Mouse (Mus musculus) heart, adult 2 months (tissue): ENCODE results near the gene Fam213b.

ENCODE experiments used
- CTCF ChIP-seq: fragments of 200-600 bp; IDR thresholded peaks from 2 replicates; pipeline ENCODE4 v1.8.1; 2022; ENCODE audit warnings: antibody characterized with exemption, mild to moderate bottlenecking, moderate library complexity
- EP300 ChIP-seq: fragments of 200-500 bp; IDR thresholded peaks from 2 replicates; pipeline ENCODE4 v1.6.1; 2011; ENCODE audit warnings: low read depth, low read length, control low read depth; ENCODE audit not compliant: insufficient read depth

GRCm38 (mm10) chr4:154927899-154928337, 29.0 kb upstream of the Fam213b start:
- TF ChIP-seq CTCF: no peak
- no peak for TF ChIP-seq EP300
